Mouse (Mus musculus) kidney, adult 8-10 months (tissue): ENCODE data around the gene Gm3625.

Experiments
- DNase-seq, 2 experiments: peaks; one replicate each; pipeline ENCODE4 v3.0.0; 2022

Gene Gm3625

DNA sequence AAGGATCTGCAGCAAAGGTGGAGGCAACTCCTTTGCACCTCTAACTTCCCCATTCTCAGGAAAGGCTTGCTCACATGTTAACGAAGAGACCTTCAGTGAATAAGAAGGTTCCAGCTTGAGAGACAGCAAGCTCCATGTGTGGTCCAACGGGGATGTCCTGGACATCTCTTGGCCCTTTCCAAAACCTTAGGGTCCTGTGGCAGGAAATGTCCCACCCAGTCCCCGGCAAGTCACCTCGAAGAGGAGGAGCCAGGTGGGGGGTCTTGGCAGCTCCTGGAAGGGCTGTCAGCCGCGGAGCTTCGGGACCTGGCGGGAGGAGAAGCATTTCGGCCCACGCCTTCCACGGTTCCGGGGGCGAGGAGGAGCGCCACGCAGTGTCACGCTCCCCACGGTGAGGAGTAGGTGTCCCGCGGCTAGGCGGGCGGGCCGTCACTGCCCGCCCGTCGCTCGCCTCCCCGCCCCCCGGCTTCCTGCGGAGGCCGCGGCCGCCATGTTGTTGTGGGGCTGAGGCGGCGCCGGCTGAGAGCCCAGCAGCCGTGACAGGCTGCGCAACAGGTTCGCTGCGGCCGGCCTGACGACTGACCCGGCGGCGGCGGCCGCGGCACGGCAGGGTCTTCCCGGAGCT lies at the start of gene Gm3625, which contains the start of gene Itsn2:
Gene Gm3625, minus strand, starts transcription at position 387 of the 625 bp plus-strand sequence.
Gene Itsn2, plus strand, starts transcription at position 98 of the 625 bp plus-strand sequence.
- DNase-seq, result peak; percentile 51 to 73

DNA sequence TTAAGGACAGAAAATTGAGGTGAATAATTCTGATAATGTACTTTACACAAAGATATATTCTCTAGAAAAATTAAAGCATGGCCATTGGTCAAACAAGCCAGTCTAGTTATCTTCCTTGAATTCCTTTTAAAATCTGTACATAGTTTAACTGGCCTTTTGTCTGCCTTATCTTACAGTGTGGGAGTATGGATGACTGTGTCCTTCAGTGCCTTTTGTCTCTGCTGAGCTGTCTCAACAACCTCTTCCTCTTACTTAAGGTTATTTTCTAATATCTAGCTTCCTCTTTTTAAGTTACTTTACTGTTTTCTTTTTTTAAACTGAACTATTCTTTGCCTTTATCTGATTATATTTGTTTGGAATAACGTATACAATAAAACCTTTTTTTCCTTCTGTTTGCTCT lies 48.0 kb upstream of the Gm3625 start:
- no peak for DNase-seq

DNA sequence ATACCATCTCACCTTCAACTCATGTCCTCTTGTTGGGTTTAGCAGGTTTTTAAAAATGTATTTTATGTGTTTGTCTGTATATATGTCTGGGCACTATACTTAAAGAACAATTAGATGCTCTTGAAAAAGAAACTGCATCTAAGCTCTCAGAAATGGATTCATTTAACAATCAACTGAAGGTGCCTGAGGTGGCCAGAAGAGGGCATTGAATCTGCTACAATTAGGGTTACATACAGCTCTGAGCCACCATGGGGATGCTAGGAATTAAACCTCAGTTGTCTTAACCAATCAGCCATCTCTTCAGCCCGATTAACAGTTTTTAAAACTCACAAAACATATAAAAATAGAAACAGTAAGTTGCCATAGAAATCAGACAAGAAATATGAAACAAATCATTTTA lies 45.7 kb upstream of the Gm3625 start:
- DNase-seq, result no peak

DNA sequence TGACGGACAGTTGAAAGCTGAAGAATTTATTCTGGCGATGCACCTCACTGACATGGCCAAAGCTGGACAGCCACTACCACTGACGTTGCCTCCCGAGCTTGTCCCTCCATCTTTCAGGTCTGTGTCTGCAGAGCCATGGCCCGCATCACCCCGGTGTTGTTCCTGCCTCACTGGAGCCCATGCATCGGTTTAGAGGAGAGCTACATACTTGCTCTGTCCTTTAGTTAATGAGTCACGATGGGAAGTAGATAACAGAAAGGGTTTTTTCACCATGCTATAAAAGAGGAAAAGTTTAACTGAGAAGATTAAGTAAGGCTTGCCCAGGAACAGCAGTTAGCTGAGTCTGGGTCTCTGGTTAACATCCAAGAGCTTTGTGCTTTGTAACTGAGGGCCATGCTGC lies 40.2 kb upstream of the Gm3625 start:
- no peak for DNase-seq

DNA sequence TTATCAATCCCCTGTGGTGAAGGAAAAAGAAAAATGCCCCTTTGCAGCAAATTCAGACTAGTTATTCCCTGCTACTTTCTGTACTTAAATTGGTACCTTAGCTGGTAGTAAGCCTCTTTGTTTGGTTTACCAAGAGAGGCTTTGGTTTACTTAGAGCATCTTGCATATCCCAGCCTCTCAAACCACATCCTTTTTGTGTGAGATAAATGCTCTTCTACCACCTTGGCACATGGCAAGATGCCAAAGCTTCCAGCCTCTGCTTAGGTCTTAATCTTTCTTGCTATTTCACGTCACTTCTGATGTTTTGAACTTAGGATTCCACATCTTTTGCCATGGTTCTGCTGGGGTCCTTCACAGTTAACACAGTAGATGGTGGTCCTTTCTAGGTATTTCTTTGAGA lies 31.5 kb upstream of the Gm3625 start:
- no peak for DNase-seq

DNA sequence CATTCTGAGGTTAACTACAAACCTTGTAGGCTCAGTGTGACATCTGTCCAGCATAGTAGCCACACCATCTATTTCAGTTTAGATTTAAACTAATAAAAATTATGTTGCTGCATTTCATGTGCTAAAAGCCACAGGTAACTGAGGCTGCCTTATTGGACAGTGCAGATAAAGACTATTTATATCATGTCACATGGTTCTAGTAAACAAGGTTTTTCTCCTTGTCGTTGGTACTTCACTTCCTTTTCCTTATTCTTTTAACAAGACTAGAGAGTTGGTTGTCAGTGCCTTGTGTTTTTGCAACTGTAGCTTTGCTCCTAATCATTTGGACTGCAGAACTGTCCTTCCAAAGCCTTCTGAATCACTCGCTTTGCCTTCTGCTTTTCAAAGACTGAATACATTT lies 22.0 kb upstream of the Gm3625 start:
- no peak for DNase-seq

DNA sequence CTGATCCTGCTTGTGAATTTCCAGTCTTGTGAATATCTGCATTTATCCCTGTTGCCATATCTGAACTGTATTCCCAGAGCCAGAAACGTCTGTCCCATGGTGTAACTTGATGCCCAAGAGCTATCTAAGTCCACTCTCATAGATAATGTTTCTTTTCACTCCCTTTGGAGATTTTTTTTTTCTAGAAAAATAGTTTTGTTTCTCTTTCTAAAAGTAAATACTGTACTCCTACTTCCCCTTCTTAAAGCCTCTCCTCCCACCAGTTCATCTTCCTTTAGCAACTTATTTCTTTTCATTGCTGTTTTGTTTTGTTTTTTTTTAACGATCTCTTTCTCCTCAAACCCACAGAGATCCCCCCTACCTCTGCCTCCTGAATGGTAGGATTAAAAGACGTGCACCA lies 13.9 kb upstream of the Gm3625 start:
- no peak for DNase-seq

DNA sequence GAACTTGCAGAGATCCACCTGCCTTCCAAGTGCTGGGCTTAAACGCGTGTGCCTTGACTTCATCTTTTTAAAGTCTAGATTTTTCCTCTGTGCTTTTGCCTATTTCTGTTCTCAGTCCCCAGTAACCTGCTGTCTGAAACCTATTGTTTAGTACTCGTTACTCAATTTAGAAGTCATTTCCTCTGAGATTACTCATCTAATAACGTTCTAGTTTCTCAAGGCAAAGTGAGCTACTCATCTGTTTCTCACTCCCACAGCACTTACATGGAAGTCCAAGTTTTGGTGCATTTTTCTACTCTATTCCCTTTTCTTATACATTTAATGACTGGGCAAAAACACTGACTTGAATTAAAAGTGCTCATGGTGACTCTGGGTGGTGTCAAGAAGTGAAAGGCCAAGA lies 7.0 kb upstream of the Gm3625 start:
- DNase-seq, result no peak

DNA sequence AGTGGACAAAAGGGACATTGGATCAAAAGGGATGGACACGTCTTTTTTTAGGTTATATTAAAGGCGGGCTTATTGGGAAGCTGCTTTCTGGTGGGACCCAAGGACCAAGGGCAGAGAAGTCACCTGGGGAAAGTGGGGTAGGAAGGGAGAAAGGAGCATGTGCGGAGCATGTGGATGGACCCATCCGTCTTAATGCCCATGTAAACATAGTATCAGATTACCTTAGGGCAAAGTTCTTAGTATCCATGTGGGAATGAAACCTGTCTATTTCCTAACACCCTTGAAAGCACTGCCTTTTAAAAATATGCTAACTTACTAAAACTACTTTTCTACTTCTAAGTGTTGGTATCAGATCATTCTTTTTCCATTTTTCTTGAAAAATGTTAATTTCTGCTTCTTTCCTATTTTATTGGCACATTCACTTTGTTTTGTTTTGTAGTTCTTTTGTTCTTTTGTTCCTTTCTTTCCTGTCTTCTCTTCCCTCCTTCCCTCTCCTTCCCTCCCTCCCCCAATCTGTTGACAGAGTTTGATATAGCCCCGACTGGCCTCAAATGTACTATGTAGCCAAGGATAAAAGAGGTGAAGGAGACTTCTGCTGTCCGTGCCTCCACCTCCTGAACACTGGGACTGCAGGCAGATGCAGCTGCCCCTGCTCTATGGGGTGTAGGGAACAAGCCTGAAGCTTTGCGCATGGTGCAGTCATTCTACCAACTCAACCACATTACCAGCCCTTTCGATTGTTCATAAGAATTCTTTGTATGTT lies 6.1 kb upstream of the Gm3625 start:
- DNase-seq, result no peak

DNA sequence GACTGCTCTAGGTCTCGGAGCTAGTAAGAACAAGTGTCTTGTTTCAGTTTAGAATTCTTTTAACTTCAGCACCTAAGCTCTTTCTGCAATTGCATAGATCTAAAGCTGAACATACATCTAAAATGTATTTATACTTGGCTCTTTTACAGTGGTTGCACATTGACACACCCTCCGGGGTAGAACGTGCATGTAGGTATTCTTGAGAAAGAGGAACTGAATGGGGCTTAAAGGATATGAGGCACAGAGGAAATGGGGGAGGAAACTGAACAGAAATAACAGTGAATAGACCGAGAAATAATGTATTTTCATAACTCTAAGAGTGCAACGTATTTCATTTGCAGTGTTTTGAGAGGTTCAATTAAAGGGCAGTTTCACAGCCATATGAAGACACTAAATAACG lies 2.3 kb upstream of the Gm3625 start:
- DNase-seq, result no peak

DNA sequence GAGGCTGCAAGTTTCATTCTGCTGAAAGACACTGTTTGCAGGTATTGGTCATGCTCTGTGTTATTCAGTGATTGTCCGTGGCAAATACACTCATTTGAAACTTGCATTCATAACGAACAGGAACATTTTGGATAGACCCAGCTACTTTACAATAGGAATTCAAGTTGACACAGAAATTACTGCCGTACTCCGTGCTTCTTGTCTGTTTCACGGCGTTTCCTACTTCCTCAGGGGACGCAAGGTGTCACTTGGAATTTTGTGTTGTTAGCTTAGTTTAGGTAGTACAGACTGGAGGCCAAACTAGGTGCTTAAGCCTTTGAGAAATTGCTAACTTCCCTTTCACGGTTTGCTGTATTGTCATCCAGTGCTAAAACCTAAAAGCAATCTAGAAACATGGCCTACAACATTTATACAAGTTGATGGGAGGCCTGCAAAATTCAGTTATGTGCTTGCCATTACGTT lies 1.2 kb upstream of the Gm3625 start:
- DNase-seq, result no peak

DNA sequence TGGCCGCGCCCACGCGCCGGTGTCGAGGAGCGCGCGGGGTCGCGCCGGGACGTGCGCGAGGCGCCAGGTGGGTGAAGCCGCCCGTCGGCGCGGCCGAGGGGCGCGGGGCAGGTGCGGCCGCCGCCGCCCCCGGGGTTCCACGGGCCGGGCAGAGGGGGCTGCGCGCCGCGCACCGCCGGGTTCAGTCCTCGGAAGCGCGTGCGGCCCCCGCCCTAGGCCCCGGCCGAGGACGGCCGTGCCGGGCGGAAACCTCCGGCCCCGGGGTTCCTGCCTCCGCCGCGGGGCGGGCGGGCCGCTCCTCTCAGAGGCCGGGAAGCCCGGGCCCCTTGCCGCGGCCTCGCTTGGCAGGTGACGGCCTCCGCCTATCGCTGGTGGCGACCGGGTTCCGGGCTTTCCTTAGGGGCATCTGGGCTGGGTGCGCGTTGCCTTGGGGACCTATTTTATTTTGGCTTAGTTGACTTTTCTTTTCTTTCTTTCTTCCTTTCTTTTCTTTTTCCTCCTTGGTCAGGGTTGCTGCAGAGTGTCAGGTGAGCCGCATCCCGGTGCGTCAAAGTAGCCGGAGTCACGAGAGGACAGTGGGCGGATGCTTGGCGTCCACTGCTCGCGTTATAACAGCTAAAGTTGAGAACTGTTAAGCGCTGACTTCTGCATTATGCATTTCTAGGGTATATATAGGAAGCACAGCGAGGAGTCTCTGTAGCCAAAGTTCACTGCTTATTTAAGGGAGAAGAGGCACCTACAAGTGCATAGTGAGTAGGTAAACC lies 621 bp upstream of the Gm3625 start:
- peak; percentile 33 to 55 for DNase-seq

DNA sequence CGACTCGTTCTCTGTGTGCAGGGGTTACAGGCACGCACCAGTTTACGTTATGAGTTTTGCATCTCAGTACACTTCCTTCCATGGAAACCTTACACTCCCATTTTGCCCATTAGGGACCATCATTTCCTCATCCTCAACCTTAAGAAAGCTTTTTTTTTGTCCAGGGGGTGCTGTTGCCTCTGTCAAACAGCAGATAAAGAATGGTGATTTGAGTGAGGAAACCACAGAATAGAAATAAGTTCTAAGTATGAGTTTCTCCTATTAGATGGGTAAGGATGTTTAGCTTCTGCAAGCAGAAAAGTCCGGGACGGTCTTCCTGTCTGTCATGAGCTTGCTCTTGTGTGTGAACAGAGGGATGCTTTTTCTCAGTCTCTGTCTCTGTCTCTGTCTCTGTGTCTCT lies 702 bp downstream of the Gm3625 start:
- DNase-seq, result no peak

DNA sequence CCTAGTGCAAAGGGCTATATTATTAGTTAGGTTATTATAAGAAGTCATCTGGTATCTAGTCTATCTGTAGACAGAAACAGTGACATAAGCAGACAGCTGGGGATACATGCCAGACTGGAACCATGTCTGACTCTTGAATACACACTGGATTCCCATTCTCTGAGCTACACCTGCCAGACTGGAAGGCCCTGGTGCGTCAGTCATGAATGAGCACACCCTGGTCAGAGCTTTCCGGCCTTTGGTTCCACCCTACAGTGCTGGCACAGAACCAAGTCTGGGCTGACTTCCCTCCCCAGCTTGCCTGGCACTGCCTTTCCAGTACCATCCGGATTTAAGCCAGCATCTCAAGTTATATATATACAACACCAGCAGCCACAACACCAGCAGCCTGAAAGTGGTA lies 4.1 kb downstream of the Gm3625 start:
- DNase-seq, result peak; percentile 82 to 84

DNA sequence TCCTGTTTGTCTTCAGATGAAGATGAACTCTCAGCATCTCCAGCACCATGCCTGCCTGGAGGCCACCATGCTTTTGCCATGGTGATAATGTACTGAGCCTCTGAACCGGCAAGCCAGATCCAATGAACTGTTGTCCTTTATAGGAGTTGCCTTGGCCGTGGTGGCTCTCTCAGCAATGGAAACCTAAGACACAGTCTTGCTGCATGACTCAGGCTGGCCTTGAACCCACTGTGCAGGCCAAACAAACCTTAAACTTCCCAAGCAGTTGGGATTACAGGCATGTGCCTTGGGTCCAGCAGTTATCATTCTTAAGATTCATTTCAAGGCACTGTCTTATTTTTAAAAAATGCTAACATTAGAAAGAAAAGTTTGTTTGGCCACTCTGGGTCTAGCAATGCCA lies 4.9 kb downstream of the Gm3625 start:
- DNase-seq, result no peak

DNA sequence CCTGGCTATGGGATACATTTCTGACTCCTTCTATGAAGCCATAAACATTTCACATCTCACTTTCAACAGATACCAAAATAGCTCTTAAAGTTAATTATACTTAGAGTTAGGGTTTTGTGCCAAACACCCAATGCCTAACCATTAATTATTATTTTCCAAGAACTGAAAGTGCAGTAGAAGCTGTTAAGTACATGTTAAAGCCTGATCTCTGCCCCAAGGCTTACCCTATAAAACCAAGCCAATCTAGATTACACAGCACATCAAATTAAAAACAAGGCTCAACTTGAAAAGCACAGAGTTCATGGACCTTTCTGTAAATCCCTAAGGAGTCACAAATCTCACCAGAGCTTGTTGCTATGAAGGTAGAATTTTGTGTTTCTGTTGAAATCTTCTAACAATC lies 10.4 kb downstream of the Gm3625 start:
- peak in 1 of 2 experiments; percentile 54 for DNase-seq

DNA sequence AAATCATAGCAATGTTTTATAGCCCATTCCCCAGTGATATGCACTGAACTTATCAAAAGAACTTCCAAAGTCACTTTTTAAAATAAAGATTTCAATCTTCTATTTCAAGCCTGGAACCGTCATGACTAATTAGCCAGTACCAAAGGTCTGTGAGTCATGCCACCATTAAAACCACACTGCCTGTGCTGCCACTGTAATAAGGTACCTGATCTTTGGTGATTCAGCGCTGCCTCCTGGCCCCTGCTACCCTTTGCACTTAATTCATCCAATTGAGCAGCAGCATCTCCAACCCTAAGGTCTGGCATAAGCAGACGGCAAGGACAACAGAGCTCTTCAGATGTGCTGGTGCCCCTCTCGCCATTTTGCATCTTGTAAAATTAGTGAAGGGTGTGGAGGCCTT lies 18.7 kb downstream of the Gm3625 start:
- DNase-seq, result no peak

DNA sequence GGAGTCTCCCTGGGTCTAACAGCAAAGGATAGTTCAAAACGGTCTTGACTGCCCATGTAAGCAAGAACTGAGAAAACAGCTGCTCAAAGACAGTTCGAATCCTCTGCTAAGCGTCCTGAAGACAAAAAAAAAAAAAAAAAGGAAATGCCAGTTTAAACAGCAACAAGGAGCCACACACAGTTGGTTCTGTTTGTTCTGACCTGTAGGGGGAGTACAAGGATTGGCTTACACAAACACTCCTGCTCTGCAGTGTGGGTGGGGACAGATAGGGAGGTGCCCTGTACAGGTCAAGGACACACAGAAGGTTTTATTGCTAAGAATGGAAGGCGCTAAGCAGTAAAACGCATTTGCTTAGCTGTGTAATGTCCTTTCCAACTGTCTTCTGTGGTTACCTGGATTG lies 20.9 kb downstream of the Gm3625 start:
- peak; percentile 57 to 76 for DNase-seq

DNA sequence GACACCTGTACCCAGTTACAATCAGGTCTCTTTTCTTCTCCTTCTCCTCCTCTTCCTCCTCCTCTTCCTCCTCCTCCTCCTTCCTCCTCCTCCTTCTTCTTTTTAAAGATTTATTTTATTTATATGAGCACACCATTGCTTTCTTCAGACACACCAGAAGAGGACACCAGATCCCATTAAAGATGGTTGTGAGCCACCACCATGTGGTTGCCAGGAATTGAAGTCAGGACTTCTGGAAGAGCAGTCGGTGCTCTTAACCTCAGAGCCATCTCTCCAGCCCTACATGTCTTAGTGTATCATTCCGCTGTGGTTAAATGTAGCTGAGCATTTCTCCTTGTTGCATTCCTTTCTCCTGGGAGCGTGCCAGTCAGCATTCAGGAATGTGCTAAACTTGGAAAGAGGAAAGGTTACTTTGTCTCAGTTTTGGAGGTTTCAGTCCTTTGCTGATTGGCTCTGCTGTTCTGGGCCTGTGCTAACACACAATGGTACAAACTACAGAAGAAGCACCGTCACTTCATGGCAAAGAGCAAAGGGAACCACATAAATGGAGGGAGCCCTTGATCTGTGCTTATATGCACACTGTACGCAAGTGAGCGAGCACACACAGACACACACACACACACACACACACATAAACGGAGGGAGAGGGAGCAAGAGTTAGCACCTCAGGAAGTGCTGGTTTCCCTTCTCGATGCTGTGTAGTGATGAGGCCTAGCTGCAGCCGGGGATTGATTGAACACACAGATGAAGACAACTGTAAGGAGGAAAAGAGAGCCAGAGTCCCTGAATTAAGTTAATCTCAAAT lies 34.0 kb downstream of the Gm3625 start:
- DNase-seq, result peak; percentile 44 to 51

DNA sequence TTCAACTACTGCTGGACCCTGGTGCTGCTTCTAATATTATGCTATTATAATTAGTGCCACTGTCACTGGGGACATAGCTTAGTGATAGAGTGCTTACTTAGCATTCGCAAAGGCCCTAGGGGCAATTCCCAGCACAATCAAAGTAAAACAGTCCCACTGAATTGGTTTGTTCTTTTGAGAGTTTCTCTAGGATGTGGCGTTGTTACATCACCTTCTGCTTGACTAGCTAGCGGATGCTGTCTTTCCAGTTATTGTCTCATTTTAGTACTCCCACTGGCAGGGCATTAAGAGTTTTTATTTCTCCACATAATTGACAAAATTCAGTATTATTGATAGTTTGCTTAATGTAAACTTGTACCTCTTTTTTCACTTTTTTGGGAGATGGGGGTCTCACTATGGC lies 34.7 kb downstream of the Gm3625 start:
- no peak for DNase-seq

DNA sequence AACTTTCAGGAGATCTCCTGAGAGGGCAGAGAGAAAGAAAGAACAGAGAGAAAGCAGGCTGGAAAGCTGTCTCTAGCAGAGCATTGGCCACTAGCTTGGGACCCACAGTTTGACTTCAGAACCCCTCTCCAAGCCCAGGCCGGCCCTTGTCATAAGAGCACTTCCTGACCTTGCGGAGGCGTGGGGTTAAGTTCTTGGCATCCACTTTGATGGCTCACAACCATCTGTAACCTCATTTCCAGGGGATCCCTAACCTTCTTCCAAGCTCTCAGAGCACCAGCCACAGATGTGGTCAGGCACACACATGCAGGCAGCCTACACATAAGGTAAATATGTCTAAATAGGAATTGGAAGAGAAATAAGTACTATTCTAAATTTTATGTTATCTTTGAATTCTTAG lies 35.3 kb downstream of the Gm3625 start:
- no peak for DNase-seq

DNA sequence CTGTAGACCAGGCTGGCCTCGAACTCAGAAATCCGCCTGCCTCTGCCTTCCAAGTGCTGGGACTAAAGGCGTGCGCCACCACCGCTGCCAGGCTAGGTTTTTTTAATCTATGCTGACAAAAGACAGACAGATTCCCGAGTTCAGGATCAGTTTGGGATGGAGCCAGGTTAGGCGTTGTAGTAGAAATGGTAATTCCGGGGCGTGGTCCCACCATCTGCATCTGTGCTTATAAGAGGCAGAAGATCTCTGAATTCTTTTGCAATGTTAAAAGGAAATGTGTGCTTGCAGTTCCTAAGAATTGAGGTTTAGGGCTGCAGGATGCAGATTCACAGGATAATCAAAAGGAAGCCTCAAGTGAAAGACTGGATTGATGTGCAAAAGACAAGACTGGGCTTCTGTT lies 35.8 kb downstream of the Gm3625 start:
- no peak for DNase-seq

DNA sequence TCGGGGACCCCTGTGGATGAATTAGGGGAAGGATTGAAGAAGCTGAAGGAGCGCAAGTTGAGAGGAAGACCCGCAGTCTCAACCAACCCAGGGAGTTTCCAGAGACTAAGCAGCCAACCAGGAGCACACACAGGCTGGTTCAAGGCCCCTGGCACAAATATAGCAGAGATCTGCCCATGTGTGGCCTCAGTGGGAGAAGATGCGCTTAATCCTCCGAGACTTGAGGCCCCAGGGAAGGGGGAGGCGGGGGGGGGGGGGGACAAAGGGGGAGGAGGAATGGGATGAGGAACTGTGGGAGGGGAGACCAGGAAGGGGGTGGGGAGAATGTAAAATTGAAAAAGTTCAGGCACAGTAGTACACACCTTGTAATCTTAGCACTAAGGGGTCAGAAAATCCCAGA lies 37.3 kb downstream of the Gm3625 start:
- no peak for DNase-seq
